Mouse (Mus musculus) brain, embryonic 14.5 days (tissue): Measurements from ENCODE around the gene Lingo1. TPM values are rescaled to one million over a fixed set of nuclear protein-coding genes. Genes with fewer than 3 reads are reported as not detected.

Source experiments
- DNase-seq: peaks from one replicate; pipeline ENCODE4 v3.0.0-alpha.2; 2011; ENCODE audit warnings: low read depth
- CTCF ChIP-seq: fragments of 200-500 bp; IDR thresholded peaks from 2 replicates; pipeline ENCODE4 v1.5.1; 2012; ENCODE audit warnings: inconsistent platforms, mild to moderate bottlenecking, moderate library complexity, borderline replicate concordance; ENCODE audit not compliant: insufficient read depth, insufficient read length; ENCODE audit errors: extremely low read depth
- POLR2A ChIP-seq: fragments of 200-500 bp; IDR thresholded peaks from 2 replicates; pipeline ENCODE4 v1.6.1; 2012; ENCODE audit warnings: mild to moderate bottlenecking, inconsistent platforms, borderline replicate concordance; ENCODE audit not compliant: poor library complexity, insufficient read depth, insufficient read length, severe bottlenecking; ENCODE audit errors: extremely low read depth
- polyA plus RNA-seq: library from polyadenylated mRNA; depleted of rRNA; stranded (reverse); fragments of >200 nt; gene quantifications from 2 replicates; pipeline ENCODE4 v1.2.3, GENCODE M21; 2012

Lingo1 gene
- polyA plus RNA-seq, 1 experiment: 205 TPM

- no peak for DNase-seq
- TF ChIP-seq POLR2A (no peak), CTCF (no peak)
These were observed 22.6 kb downstream of the Lingo1 start for GRCm38 (mm10) chr9:56773666-56774065.

DNA sequence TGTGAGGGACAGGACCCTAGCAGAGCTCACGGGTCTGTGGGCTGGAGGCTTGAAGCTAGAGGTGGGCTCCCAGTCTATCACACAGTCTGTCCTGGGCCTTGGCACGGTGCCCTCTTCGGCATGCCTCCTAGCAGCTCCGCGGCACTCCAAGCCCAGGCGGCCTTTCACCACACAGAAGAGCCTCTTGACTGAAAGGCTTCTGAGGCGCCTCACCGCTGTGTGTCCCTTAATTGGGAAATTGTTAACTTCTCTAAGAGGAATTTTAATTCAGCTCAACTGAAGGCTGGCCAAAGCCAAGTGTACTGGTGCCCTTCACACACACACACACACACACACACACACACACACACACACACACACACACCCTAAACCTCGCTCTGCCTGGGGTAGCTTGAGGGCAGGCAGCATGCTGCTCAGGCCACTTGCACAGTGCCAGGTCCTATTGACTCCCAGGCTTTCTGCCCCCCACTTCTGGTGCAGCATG is 28.6 kb downstream of the Lingo1 start:
- TF ChIP-seq CTCF (no peak), POLR2A (no peak)
- peak; percentile 89 for DNase-seq

GRCm38 (mm10) chr9:56766629-56767357 is 29.5 kb downstream of the Lingo1 start:
- no peak for DNase-seq
- TF ChIP-seq POLR2A (no peak), CTCF (no peak)

DNA sequence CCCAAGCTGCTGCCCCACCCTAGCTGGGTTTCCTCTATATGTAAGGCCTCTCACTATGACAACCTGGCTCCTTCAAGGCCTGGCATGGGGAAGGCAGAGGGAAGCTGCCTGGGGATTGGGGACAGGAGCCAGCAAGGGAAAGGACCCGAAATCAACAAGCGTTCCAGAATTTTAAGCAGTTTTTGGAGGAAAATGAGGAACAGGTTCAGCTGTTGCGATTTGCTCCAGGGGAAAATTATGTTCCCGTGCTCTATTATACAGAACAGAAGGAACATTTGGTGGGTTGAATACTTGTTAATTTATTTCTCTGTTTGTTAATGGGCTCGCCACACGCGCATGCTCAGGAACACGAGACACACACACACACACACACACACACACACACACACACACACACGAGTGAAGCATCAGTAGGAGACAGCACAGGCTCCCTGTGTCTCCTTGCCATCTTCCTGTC is 34.1 kb downstream of the Lingo1 start:
- TF ChIP-seq POLR2A: no peak
- TF ChIP-seq CTCF: no peak

GRCm38 (mm10) chr9:56757791-56758190 is 38.5 kb downstream of the Lingo1 start:
- peak; percentile 39 for DNase-seq
- no peak for TF ChIP-seq POLR2A
- TF ChIP-seq CTCF: no peak

More for the DNA sequence above, 34.1 kb downstream of the Lingo1 start:
- peak; percentile 81 for DNase-seq

DNA sequence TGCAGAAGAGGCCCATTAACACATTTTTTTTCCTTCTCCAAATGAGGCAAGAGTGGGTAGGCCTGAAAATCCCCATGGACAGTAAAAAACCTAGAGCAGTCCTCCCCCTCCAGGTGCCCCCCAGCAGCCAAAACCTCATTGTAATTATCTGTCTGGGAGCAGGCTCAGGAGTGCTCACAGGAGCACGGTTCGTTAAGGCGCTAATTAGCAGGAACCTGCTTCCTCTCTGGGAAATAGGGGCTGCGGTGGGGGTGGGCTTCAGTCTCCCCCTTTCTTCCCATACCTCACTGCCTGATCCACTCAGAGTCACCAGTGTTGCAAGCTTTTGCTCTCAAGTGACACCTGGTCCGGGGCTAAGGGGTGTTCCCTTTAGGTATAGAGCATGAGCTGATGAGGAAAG is 41.1 kb downstream of the Lingo1 start:
- peak; percentile 55 for DNase-seq

GRCm38 (mm10) chr9:56753386-56753785 is 42.9 kb downstream of the Lingo1 start:
- no peak for DNase-seq

More for the DNA sequence above, 41.1 kb downstream of the Lingo1 start:
- TF ChIP-seq POLR2A (no peak), CTCF (no peak)

DNA sequence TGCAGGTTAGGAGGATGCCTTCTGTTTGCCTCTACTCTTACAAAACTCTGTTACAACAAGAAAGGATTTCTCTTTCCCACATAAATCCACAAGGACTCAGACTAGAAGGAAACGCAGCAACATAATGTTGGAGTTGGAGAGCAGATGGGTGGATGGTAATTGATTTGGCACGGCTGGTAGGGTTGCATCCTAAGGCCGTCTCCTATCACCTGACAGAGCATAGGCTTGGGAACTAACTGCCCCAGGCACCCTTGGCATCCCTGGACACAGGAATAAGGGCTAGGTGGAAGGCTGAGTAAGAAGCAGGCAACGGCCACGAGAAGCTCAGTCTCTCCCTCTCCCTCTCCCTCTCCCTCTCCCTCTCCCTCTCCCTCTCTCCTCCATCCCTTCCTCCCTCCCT is 48.2 kb downstream of the Lingo1 start:
- no peak for TF ChIP-seq CTCF
- peak; percentile 30 for DNase-seq

More at GRCm38 (mm10) chr9:56753386-56753785, 42.9 kb downstream of the Lingo1 start:
- TF ChIP-seq POLR2A: no peak
- TF ChIP-seq CTCF: no peak

DNA sequence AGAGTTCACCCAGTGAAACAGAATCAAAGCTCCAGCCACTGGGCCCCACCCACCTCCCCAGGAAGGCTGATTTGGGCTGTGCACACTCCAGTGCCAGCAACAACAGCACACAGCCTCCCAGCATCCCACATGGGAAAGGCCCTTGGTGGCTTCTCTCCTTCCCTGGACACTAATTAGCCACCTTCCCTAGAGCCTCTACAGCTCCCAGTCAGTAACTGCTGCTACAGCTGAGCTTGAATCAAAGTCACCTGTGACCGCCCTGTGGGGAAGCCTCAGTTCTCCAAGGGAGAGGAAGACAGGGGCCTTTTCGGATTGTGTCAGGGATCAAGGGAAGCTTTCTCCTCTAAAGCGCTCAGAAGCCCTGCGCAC is 49.4 kb downstream of the Lingo1 start:
- DNase-seq: no peak

DNA sequence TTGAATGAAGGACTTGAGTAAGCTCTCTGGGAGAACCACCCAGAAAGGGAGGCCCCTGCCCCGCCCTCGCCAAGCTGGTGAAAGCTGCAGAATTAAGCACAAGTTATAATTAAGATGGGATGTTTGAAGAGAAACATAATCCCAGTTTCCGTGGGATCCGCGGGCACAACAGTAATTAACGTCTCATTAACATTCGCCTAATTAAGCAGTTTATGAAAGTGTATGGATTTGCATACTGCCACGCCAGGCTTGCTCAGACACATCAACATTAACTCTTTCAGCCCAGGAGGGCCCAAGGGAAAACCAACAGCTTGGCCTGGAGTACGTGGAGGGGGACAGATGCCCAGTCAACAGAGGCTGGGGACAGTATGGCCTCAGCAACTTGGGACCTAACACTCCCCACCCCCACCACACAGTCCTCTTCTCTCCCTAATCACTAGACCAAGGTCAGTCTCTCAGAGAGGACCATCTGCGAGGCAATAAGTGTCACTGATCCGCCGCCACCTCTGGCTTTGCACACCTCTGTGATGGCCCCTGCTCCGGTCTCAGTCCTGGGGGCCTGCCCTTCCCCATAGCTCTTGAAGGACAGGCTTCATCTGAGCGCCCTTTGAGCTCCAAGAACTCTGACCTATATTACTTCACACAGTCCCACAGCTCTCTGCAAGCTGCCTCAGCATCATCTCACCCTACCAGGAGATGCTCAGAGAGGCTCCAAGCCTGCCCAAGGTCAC is 49.9 kb downstream of the Lingo1 start:
- no peak for TF ChIP-seq POLR2A
- TF ChIP-seq CTCF: no peak

More for the DNA sequence above, 49.4 kb downstream of the Lingo1 start:
- no peak for TF ChIP-seq CTCF
- no peak for TF ChIP-seq POLR2A

DNA sequence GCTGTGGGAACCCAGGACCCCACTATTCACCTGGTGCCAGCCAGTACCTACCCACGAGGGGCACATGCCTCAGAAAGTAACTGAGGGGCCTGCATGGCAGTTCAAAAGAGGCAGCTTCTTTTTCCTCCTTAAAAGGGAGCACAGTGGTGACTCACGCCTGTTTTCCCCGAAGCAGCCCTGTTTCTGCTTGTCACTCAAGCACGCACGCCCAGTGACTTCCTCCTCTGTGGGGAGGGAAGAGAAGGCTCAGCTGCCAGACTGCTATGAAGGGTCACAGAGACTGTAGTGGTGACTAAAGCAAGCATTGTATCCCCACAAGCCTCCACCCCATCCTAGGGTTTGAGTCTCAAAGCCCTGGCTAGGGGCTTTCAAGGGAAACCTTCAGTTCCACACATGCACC is 51.9 kb downstream of the Lingo1 start:
- TF ChIP-seq POLR2A (no peak), CTCF (no peak)
- no peak for DNase-seq

More for the DNA sequence above, 49.9 kb downstream of the Lingo1 start:
- peak; percentile 94 for DNase-seq

GRCm38 (mm10) chr9:56739181-56739737 is 57.0 kb downstream of the Lingo1 start:
- TF ChIP-seq CTCF (peak; percentile 19; the same call in 1 of the 2 replicates), POLR2A (no peak)
- peak; percentile 82 for DNase-seq
